Mouse (Mus musculus) kidney, adult 8-10 months (tissue): ENCODE results near the gene Olfr484.
"Not testable (repeated sequence)": the region's sequence is repeated elsewhere in the genome, so short reads cannot be mapped to it uniquely, and the experiment has no call there.

Experiments
- DNase-seq, 2 experiments: peaks; one replicate each; pipeline ENCODE4 v3.0.0; 2022

Olfr484 gene

GRCm38 (mm10) chr7:108127349-108127748, at the start of gene Olfr484:
Gene Olfr484 (minus strand): TSS chr7:108127449.
- no peak for DNase-seq

GRCm38 (mm10) chr7:108172642-108173041, 45.4 kb upstream of the Olfr484 start, which contains the start of gene Olfr486:
Gene Olfr486 (minus strand): TSS chr7:108172742.
- DNase-seq = not testable (repeated sequence)

GRCm38 (mm10) chr7:108159771-108160170, 32.5 kb upstream of the Olfr484 start, which contains the start of gene Olfr485:
Gene Olfr485 (minus strand): TSS chr7:108159871.
- DNase-seq = no peak

GRCm38 (mm10) chr7:108121416-108121815, 5.8 kb downstream of the Olfr484 start:
- DNase-seq = no peak

- DNase-seq = no peak
These were observed 6.6 kb downstream of the Olfr484 start for GRCm38 (mm10) chr7:108120681-108121080.

GRCm38 (mm10) chr7:108100549-108100948, 26.7 kb downstream of the Olfr484 start, which contains the start of gene Olfr483:
Gene Olfr483 (plus strand): TSS chr7:108100849.
- no peak for DNase-seq

- no peak for DNase-seq
These were observed 29.8 kb downstream of the Olfr484 start, which contains the start of gene Olfr482 for GRCm38 (mm10) chr7:108097486-108097885. Gene Olfr482 (minus strand): TSS chr7:108097586.

- no peak for DNase-seq
These were observed 47.7 kb downstream of the Olfr484 start, which contains the start of gene Olfr481 for GRCm38 (mm10) chr7:108079555-108079954. Gene Olfr481 (plus strand): TSS chr7:108079855.
